Mouse (Mus musculus) urinary bladder, postnatal 0 days (tissue): ENCODE measurements around the gene Prpf18. TPM values are rescaled to one million over a fixed set of nuclear protein-coding genes. Genes with fewer than 3 reads are reported as not detected.

Source experiments
- polyA plus RNA-seq: library from polyadenylated mRNA; unstranded; fragments of >200 nt; fragmentation: Nextera tagmentation; extraction: Ambion mirVana; gene quantifications from 2 replicates; pipeline ENCODE4 v1.2.1, GENCODE M21; 2015

Gene Prpf18
- 18.9 and 22.2 TPM in 2 replicates for polyA plus RNA-seq

DNA sequence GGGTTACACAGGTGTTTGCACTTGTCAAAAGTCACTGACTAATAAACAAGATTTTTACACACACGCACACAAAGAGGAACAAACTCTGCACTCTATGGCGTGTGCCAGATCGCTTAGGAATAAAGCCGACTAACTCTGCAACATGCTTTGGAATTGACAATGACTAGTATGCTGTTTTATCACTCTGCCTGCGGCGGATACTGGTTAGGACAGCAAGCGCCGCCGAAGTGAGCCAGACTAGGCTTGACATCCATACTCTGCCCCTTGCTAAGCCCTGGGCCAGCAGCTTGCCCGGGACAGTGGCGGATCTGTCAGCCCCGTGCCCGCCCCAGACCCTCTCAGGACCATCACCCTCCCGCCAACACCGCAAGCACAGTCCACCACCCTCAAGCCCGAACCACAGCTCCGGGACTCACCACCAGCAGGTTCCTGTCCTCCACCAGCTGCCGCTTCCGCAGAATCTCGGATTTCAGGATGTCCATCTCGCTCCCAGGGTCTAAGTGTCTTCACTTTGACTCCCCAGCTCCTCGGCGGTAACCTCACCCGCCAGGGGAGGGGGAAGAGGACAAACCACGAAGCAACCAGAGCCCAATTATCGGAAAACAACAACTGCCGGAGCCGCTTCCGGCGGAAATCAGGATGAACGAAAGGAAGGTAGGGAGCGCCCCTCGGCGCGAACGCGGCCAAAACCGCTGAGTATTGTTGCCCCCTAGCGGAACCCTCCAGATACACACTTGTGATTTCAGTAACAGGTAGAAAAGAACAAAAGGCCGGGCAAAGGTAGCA is at the start of gene Prpf18:
Prpf18 (minus strand) TSS at position 614 of the 786 bp plus-strand sequence.

Other genes starting within 250 kb of the Prpf18 start
- gene Bend7, start 65.7 kb upstream of the Prpf18 start, polyA plus RNA-seq, result 1.2 and 1.4 TPM in 2 replicates
- 28.8 and 30.4 TPM in 2 replicates for gene Sephs1, start 229.5 kb upstream of the Prpf18 start, polyA plus RNA-seq